Mouse (Mus musculus) midbrain, embryonic 12.5 days (tissue): ENCODE measurements around the gene Mxi1. TPM values are rescaled to one million over a fixed set of nuclear protein-coding genes. Genes with fewer than 3 reads are reported as not detected.
A peak's percentile ranks its signal among the peaks of the same experiment; 100 is the strongest.

Experiments
- ATAC-seq: fragments of 200-750 bp; cut with Nextera tagmentation; 2 replicates; pipeline ENCODE4 v1.8.0; 2017; ENCODE audit warnings: low read depth, moderate TSS enrichment, moderate library complexity; ENCODE audit not compliant: low FRiP score
- H3K27ac ChIP-seq: fragments of 300-500 bp; sonication (generic); replicated peaks from 2 replicates; pipeline ENCODE4 v1.5.1; 2016; ENCODE audit warnings: mild to moderate bottlenecking
- H3K27me3 ChIP-seq: fragments of 300-500 bp; sonication (generic); 2 replicates; pipeline ENCODE4 v1.6.1; 2016; ENCODE audit warnings: mild to moderate bottlenecking
- H3K36me3 ChIP-seq: fragments of 300-500 bp; sonication (generic); 2 replicates; pipeline ENCODE4 v1.6.1; 2016
- H3K4me1 ChIP-seq: fragments of 300-500 bp; sonication (generic); 2 replicates; pipeline ENCODE4 v1.6.1; 2016
- H3K4me2 ChIP-seq: fragments of 300-500 bp; sonication (generic); replicated peaks from 2 replicates; pipeline ENCODE4 v1.6.1; 2016; ENCODE audit warnings: mild to moderate bottlenecking, moderate library complexity
- H3K4me3 ChIP-seq: fragments of 300-500 bp; sonication (generic); 2 replicates; pipeline ENCODE4 v1.5.1; 2016; ENCODE audit warnings: mild to moderate bottlenecking
- H3K9ac ChIP-seq: fragments of 300-500 bp; sonication (generic); replicated peaks from 2 replicates; pipeline ENCODE4 v1.6.1; 2016; ENCODE audit warnings: mild to moderate bottlenecking, moderate library complexity
- H3K9me3 ChIP-seq: fragments of 300-500 bp; sonication (generic); 2 replicates; pipeline ENCODE4 v1.6.1; 2016; ENCODE audit warnings: mild to moderate bottlenecking
- WGBS: fragments of 180-500 bp; shearing (Covaris S2); methylation state at CpG from one replicate; pipeline ENCODE4 v1.1.7; 2016; 5-methylcytosine and 5-hydroxymethylcytosine counted together
- polyA plus RNA-seq: library from polyadenylated mRNA; unstranded; fragments of >200 nt; fragmentation: Nextera tagmentation; extraction: Ambion mirVana; gene quantifications from 2 replicates; pipeline ENCODE4 v1.2.1, GENCODE M21; 2016

Gene Mxi1
- polyA plus RNA-seq, 1 experiment from 2014 or later, result 71.3 TPM

DNA sequence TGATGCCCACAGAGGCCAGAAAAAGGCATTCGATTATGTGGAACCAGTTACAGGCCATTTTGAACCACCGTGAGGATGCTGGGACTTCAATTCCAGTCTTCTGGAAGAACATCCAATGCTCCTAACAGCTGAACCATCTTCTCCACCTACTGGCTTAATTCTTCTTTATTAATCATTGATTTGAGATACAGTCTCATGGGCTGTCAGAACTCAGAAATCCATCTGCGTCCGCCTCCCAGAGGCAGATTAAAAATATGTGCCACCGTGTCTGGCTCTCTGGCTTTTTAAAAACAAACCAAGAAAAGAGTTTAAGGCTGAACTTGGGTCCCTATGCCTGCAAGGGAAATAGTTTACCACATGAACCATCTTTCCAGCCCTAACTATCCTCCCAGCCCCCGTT, 65.0 kb downstream of the Mxi1 start:
- H3K27ac ChIP-seq, result no peak overlapping the region
- peaks cover 54% of the 10 kb centered on the region for H3K36me3 ChIP-seq
- H3K9me3 ChIP-seq, result no peaks in the 10 kb centered on the region
- H3K4me1 ChIP-seq, result no peaks in the 10 kb centered on the region
- H3K27me3 ChIP-seq, result no peaks in the 10 kb centered on the region
- no peak overlapping the region for H3K9ac ChIP-seq
- no peak overlapping the region for H3K4me3 ChIP-seq
- H3K4me2 ChIP-seq, result no peak overlapping the region
- WGBS, result 97% methylated on average over 6 of the region's 6 CpGs
- no peak for ATAC-seq

DNA sequence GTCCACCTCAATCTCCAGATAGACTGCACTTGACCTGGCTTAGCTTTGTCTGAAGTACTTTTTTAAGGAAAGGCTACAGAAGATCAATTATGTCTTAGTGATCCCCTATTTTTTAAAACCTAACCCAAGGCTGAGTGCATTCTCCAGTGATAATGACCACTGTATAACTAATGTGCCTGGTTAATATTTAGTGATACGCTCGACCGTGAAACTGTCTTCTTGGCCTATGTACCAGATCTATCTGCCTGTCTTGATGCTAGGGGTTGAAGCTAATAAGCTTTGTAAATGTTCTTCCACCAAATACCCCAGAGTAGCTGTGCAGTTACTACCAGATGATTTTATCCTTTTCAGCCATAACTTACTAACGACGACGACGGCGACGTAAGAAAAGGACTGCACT, 65.5 kb downstream of the Mxi1 start:
- Histone ChIP-seq H3K4me2 (no peak overlapping the region), H3K4me3 (no peak overlapping the region), H3K27ac (no peak overlapping the region), H3K27me3 (no peaks in the 10 kb centered on the region), H3K36me3 (peaks cover 59% of the 10 kb centered on the region), H3K4me1 (no peaks in the 10 kb centered on the region), H3K9ac (no peak overlapping the region), H3K9me3 (no peaks in the 10 kb centered on the region)
- WGBS, result 93% methylated on average over 9 of the region's 9 CpGs
- ATAC-seq, result no peak

DNA sequence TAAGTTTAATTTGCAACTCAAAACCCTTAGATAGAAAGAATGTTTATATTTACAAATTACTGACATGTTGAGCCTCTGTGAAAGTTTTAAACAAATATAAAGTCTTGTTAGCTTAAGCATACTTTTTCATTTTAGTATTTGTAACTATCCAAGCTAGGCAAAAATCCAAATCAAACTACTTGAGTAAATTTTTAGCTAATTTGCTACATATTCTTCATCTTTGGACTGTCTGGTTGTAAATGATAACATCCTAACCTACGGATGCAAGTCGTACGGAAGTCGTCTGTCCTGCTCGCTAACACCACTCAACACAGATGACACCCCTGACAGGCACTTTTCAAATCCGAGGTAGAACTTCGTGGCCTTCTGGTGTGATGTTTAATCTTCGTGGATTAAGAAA, 67.3 kb downstream of the Mxi1 start:
- 87% methylated on average over 8 of the region's 8 CpGs for WGBS
- Histone ChIP-seq H3K9me3 (no peaks in the 10 kb centered on the region), H3K36me3 (peaks cover 60% of the 10 kb centered on the region), H3K4me2 (no peak overlapping the region), H3K27me3 (no peaks in the 10 kb centered on the region), H3K4me3 (no peak overlapping the region), H3K4me1 (no peaks in the 10 kb centered on the region), H3K9ac (no peak overlapping the region), H3K27ac (no peak overlapping the region)
- ATAC-seq, result no peak

DNA sequence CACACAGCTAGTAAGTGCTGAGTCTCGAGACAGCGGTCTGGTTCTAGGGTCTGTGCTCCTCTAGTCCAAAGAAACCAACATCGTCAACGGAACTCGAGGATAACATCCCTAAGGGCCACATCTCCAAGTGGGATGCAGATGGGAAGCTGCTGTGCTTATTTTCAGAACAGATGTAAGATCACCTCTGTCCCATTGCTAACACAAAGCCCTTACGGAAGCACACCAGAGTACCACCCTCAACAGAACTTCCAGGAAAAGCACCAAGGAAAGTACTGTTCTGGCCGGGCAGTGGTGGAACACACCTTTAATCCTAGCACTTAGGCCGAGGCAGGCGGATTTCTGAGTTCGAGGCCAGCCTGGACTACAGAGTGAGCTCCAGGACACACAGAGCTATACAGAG, 68.1 kb downstream of the Mxi1 start:
- no peak for ATAC-seq
- Histone ChIP-seq H3K27ac (no peak overlapping the region), H3K4me2 (no peak overlapping the region), H3K4me1 (no peaks in the 10 kb centered on the region), H3K9me3 (no peaks in the 10 kb centered on the region), H3K4me3 (no peak overlapping the region), H3K27me3 (no peaks in the 10 kb centered on the region), H3K9ac (no peak overlapping the region), H3K36me3 (peaks cover 62% of the 10 kb centered on the region)
- WGBS, result 92% methylated on average over 10 of the region's 10 CpGs

DNA sequence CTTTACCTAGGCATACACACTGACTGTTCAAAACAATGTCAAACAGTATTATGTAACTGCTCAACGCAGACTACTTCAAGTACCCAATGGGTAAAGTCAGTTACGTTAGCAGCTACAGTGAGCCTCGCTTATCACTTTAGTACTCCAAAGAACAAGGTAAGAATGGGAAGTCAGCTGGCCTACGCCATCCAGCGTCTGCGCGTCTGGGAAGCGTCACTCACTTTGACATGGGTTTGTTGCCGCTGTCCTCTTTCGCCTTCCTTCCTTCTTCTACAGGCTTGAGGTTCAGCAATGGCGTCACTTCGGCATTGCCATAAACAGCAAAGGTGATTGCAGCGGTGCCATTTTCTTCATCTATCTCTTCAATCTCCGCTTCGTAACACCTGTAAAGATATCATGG, 73.0 kb downstream of the Mxi1 start:
- ATAC-seq, result no peak
- H3K27ac ChIP-seq, result no peak overlapping the region

DNA sequence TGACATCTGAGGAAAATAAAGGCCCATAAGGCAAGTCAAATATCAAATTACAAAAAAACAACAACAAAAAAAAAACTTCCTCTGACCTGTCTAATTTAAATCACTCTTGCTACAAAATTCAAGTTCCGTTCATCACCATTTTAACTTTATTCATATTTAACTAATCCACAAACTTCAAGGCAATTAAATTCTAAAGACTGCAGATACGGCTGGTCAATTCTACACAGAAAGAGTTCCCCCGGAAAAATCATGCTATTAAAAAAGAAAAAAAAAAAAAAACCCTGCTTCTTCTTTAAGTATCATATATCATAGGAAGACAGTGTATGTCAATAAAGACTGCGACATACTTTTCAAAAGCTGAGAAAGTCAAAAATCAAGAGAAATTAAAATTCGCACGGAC, 79.1 kb downstream of the Mxi1 start:
- peak overlapping the region; percentile 99 for H3K4me3 ChIP-seq
- H3K36me3 ChIP-seq, result peaks cover 38% of the 10 kb centered on the region
- peak overlapping the region; percentile 64 for H3K4me2 ChIP-seq
- H3K9ac ChIP-seq, result peak overlapping the region; percentile 97
- no peaks in the 10 kb centered on the region for H3K9me3 ChIP-seq
- no peaks in the 10 kb centered on the region for H3K27me3 ChIP-seq
- WGBS, result 27% methylated on average over 6 of the region's 6 CpGs
- H3K4me1 ChIP-seq, result peaks cover 13% of the 10 kb centered on the region
- H3K27ac ChIP-seq, result no peak overlapping the region
- ATAC-seq, result no peak

More for the DNA sequence above, 73.0 kb downstream of the Mxi1 start:
- Histone ChIP-seq H3K9ac (no peak overlapping the region), H3K27me3 (no peaks in the 10 kb centered on the region), H3K4me2 (no peak overlapping the region), H3K4me3 (no peak overlapping the region), H3K36me3 (peaks cover 85% of the 10 kb centered on the region), H3K4me1 (no peaks in the 10 kb centered on the region), H3K9me3 (no peaks in the 10 kb centered on the region)
- WGBS, result 97% methylated on average over 15 of the region's 15 CpGs

DNA sequence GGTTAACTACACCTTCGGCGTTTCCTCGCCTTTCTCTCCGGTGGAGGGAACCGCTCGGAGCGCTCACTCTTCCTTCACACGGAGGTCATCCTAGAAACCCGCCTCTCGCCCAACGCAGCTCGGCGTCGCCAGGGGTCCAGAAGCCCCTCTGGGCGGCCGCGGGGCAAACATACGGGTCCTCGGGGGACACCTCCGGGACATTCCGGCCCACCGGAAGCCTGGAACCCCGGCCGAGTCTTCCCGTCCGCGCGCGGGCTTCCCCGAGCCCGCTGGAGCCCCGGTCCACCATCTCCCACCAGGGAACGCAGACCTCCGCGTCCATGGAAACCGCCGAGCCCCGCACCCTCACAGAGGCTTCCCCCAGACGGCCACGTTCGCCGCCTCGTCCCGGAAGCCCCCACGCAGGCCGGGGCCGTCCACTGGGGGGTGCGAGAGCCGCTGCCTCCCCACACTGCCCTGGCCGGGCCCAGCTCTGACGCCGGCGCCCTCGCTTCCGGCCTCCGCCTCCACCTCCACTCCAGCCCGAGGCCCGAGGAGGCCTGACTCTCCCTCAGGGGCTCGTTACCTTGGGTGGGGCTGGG, 79.6 kb downstream of the Mxi1 start:
- peak overlapping the region; percentile 97 for H3K9ac ChIP-seq
- WGBS, result under 1% methylated on average over 59 of the region's 59 CpGs
- peak overlapping the region; percentile 99 for H3K4me3 ChIP-seq
- peaks cover 13% of the 10 kb centered on the region for H3K4me1 ChIP-seq
- peaks cover 32% of the 10 kb centered on the region for H3K36me3 ChIP-seq
- H3K9me3 ChIP-seq, result no peaks in the 10 kb centered on the region
- peak overlapping the region; percentile 96 for H3K27ac ChIP-seq
- H3K27me3 ChIP-seq, result no peaks in the 10 kb centered on the region
- H3K4me2 ChIP-seq, result peak overlapping the region; percentile 64
- peak; percentile 90 for ATAC-seq

DNA sequence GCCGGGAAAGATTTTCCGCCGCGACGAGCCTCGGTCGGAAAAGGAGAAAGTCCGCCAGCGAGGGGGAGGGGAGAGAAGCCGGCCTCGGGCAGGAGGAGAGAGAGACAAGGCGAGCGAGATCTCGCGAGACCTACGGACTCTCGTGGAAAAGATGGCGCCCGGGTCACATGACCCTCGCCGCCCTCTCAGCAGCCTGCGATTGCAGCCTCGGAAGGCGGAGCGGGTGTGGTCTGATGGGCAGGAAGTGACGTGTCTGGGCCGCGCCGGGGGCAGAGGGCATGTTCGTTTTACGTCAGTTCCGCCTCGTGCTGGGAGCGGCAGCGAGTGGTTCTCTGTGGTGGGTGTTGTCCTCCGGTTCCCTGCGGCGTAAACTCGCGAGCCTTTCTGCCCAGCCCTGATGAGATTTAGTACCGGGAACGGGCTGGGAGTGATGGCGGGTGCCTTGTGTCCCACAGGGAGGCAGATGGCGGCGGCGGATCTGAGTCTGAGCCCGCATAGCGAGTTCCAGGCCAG, 80.2 kb downstream of the Mxi1 start, which contains the start of gene Smndc1:
Gene Smndc1 (minus strand): TSS at position 84 of the 513 bp plus-strand sequence.
- Histone ChIP-seq H3K4me3 (peak within 1 kb of the TSS; percentile 99), H3K36me3 (peaks cover 29% of the 10 kb centered on the region), H3K4me1 (peaks cover 13% of the 10 kb centered on the region), H3K9ac (peak within 1 kb of the TSS; percentile 97), H3K27ac (peak within 1 kb of the TSS; percentile 96), H3K27me3 (no peaks in the 10 kb centered on the region), H3K9me3 (no peaks in the 10 kb centered on the region), H3K4me2 (peak within 1 kb of the TSS; percentile 64)
- WGBS, result under 1% methylated on average over 48 of the region's 48 CpGs
- peak; percentile 99 for ATAC-seq

DNA sequence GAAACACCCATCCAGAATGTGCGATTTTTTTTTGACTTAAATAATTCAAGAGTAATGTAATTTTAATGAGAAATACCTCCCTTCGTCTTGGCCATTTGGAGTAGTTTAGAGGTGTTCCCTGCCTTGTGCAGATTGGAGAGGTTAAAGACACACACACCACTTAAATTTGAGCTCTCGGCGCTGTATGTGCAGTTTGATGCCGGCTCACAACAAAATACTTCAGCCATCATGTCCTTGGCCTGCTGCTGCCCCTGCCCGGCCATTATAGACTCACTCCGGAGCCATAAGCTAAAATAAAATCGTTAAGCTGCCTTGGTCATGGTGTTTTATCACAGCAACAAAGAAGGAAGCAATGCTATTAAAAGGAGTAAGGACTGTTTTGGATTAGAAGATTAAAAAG, 81.1 kb downstream of the Mxi1 start:
- WGBS, result 55% methylated on average over 8 of the region's 8 CpGs
- no peak for ATAC-seq
- Histone ChIP-seq H3K27me3 (no peaks in the 10 kb centered on the region), H3K27ac (no peak overlapping the region), H3K36me3 (peaks cover 21% of the 10 kb centered on the region), H3K4me3 (peak overlapping the region; percentile 99), H3K9me3 (no peaks in the 10 kb centered on the region), H3K9ac (peak overlapping the region; percentile 67), H3K4me1 (peaks cover 13% of the 10 kb centered on the region), H3K4me2 (peak overlapping the region; percentile 64)

DNA sequence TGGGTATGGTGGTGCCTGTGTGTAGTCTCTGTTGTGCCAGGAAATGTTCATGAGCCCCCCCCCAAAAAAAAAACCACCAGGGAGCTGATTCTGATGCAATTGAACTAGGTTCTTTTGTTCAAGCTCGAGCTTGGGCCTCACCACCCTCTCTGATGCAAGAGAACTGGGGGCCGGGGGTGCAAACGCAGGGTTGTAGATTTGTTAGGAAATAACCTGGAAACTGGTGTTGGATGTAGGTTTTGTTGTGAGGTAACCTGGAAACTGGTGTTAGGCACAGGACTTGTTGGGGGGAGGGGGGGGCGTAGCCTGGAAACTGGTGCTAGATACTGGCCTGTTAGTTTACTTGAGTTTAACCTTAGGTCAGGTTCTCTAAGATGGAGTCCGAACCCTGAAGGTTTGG, 81.5 kb downstream of the Mxi1 start:
- H3K4me3 ChIP-seq, result peak overlapping the region; percentile 99
- H3K9me3 ChIP-seq, result no peaks in the 10 kb centered on the region
- ATAC-seq, result no peak
- peaks cover 19% of the 10 kb centered on the region for H3K36me3 ChIP-seq
- no peaks in the 10 kb centered on the region for H3K27me3 ChIP-seq
- peaks cover 13% of the 10 kb centered on the region for H3K4me1 ChIP-seq
- peak overlapping the region; percentile 67; the same call in 1 of the 2 replicates for H3K9ac ChIP-seq
- 84% methylated on average over 5 of the region's 5 CpGs for WGBS
- no peak overlapping the region for H3K27ac ChIP-seq
- H3K4me2 ChIP-seq, result peak overlapping the region; percentile 64

DNA sequence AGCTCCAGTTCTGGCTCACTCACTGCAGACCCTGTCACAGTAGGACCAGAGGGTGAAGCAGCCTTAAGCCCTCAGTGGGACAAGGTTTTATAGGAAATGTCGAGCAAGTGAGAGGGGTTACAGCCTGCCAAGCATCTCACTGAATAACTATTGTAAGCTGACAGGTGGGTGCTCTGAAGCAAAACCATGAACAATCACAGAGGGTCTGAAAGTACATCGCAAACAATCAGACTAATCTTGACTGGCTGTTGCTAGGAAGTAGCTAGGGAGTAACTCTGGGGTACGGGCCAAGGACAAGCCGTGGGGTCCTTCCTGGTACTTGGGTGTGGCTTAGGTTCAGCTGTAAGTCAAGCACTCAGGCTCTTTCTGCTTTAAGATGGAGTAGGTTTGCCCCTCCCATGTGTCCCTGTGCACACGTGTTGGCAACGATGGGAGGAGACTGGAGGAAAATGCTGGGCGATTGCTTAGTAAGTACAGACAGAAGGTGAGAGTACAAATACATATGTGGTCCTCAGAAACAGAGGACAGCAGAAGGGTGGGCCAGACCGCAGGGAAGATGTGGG, 82.5 kb downstream of the Mxi1 start:
- no peak overlapping the region for H3K27ac ChIP-seq
- no peak overlapping the region for H3K4me2 ChIP-seq
- no peak for ATAC-seq
- no peaks in the 10 kb centered on the region for H3K9me3 ChIP-seq
- H3K4me3 ChIP-seq, result no peak overlapping the region
- whole genome bisulfite sequencing, result 53% methylated on average over 8 of the region's 8 CpGs
- peaks cover 8% of the 10 kb centered on the region for H3K36me3 ChIP-seq
- peaks cover 13% of the 10 kb centered on the region for H3K4me1 ChIP-seq
- no peaks in the 10 kb centered on the region for H3K27me3 ChIP-seq
- no peak overlapping the region for H3K9ac ChIP-seq

DNA sequence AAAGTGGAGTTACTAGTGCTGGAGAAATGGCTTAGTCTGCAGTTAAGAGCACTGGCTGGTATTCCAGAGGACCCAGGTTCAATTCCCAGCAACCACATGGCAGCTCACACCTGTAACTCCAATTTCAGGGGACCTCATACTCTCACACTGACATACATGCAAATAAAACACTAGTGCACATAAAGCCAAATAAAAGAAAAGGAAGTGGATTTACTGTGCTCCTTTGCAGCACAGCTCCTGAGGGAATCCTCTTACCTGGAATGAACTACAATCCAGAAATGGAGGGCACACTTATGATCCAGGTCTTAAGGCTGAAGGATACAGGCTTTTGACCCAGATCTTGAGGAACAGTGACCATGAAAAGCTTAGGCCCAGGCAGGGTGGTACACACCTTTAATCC, 83.3 kb downstream of the Mxi1 start:
- Histone ChIP-seq H3K4me1 (peaks cover 13% of the 10 kb centered on the region), H3K4me2 (no peak overlapping the region), H3K4me3 (no peak overlapping the region), H3K27ac (no peak overlapping the region), H3K27me3 (no peaks in the 10 kb centered on the region), H3K9ac (no peak overlapping the region), H3K9me3 (no peaks in the 10 kb centered on the region), H3K36me3 (peaks cover under 1% of the 10 kb centered on the region; the same call in 1 of the 2 replicates)
- no peak for ATAC-seq
